Mouse (Mus musculus): Measurements from ENCODE around the gene Adamts16.

Adamts16 gene

GRCm38 (mm10) chr13:70836246-70836645 lies 5.4 kb downstream of the Adamts16 start:
- no peak for DNase-seq (ENCODE audit: low read depth, low spot score)

GRCm38 (mm10) chr13:70832593-70833138 lies 8.9 kb downstream of the Adamts16 start:
- DNase-seq (ENCODE audit: low read depth, low spot score), result no peak

- DNase-seq (ENCODE audit: low read depth, low spot score), result no peak
Measured at GRCm38 (mm10) chr13:70831041-70831440, 10.6 kb downstream of the Adamts16 start.

GRCm38 (mm10) chr13:70827507-70827906 lies 14.1 kb downstream of the Adamts16 start:
- no peak for DNase-seq (ENCODE audit: low read depth, low spot score)

- no peak for DNase-seq (ENCODE audit: low read depth, low spot score)
Measured at GRCm38 (mm10) chr13:70825265-70825664, 16.3 kb downstream of the Adamts16 start.

GRCm38 (mm10) chr13:70823757-70824156 lies 17.9 kb downstream of the Adamts16 start:
- DNase-seq (ENCODE audit: low read depth, low spot score), result no peak

GRCm38 (mm10) chr13:70818982-70819381 lies 22.6 kb downstream of the Adamts16 start:
- DNase-seq (ENCODE audit: low read depth, low spot score), result no peak

GRCm38 (mm10) chr13:70814423-70814822 lies 27.2 kb downstream of the Adamts16 start:
- no peak for DNase-seq (ENCODE audit: low read depth, low spot score)

- DNase-seq (ENCODE audit: low read depth, low spot score), result no peak
Measured at GRCm38 (mm10) chr13:70805506-70805905, 36.1 kb downstream of the Adamts16 start.

- no peak for DNase-seq (ENCODE audit: low read depth, low spot score)
Measured at GRCm38 (mm10) chr13:70802849-70803248, 38.8 kb downstream of the Adamts16 start.

GRCm38 (mm10) chr13:70799322-70799721 lies 42.3 kb downstream of the Adamts16 start:
- DNase-seq (ENCODE audit: low read depth, low spot score), result no peak

GRCm38 (mm10) chr13:70798396-70798795 lies 43.2 kb downstream of the Adamts16 start:
- no peak for DNase-seq (ENCODE audit: low read depth, low spot score)

- no peak for DNase-seq (ENCODE audit: low read depth, low spot score)
Measured at GRCm38 (mm10) chr13:70794074-70794572, 47.5 kb downstream of the Adamts16 start.

GRCm38 (mm10) chr13:70793660-70794059 lies 48.0 kb downstream of the Adamts16 start:
- no peak for DNase-seq (ENCODE audit: low read depth, low spot score)

GRCm38 (mm10) chr13:70792950-70793349 lies 48.7 kb downstream of the Adamts16 start:
- no peak for DNase-seq (ENCODE audit: low read depth, low spot score)

GRCm38 (mm10) chr13:70789806-70790205 lies 51.8 kb downstream of the Adamts16 start:
- DNase-seq (ENCODE audit: low read depth, low spot score), result no peak

- no peak for DNase-seq (ENCODE audit: low read depth, low spot score)
Measured at GRCm38 (mm10) chr13:70789022-70789421, 52.6 kb downstream of the Adamts16 start.

GRCm38 (mm10) chr13:70785078-70785477 lies 56.5 kb downstream of the Adamts16 start:
- DNase-seq (ENCODE audit: low read depth, low spot score), result no peak

GRCm38 (mm10) chr13:70784126-70784525 lies 57.5 kb downstream of the Adamts16 start:
- no peak for DNase-seq (ENCODE audit: low read depth, low spot score)

GRCm38 (mm10) chr13:70779781-70780180 lies 61.8 kb downstream of the Adamts16 start:
- DNase-seq (ENCODE audit: low read depth, low spot score), result no peak

GRCm38 (mm10) chr13:70778872-70779554 lies 62.6 kb downstream of the Adamts16 start:
- DNase-seq (ENCODE audit: low read depth, low spot score), result peak; percentile 39

- DNase-seq (ENCODE audit: low read depth, low spot score), result no peak
Measured at GRCm38 (mm10) chr13:70771100-70771499, 70.5 kb downstream of the Adamts16 start.

GRCm38 (mm10) chr13:70769156-70769555 lies 72.5 kb downstream of the Adamts16 start:
- DNase-seq (ENCODE audit: low read depth, low spot score), result no peak
